Mouse (Mus musculus) layer of hippocampus, postnatal 14 days (tissue): ENCODE data around the gene Rps3. TPM values are rescaled to one million over a fixed set of nuclear protein-coding genes. Genes with fewer than 3 reads are reported as not detected.
A peak's percentile ranks its signal among the peaks of the same experiment; 100 is the strongest.

Experiments
- DNase-seq, 2 experiments: peaks; one replicate each; pipeline ENCODE4 v3.0.0; 2021 to 2022; ENCODE audit warnings: low spot score in 2 of 2, mixed read lengths in 1 of 2
- total RNA-seq, 2 experiments: library from RNA; stranded (reverse); gene quantifications; 2 replicates each; pipeline ENCODE4 v1.2.3; 2021

Rps3 gene
- total RNA-seq, 2 experiments from 2014 or later: 245 to 264 TPM

- no peak for DNase-seq
These were observed 37.7 kb downstream of the Rps3 start for GRCm38 (mm10) chr7:99445833-99446232.

DNA sequence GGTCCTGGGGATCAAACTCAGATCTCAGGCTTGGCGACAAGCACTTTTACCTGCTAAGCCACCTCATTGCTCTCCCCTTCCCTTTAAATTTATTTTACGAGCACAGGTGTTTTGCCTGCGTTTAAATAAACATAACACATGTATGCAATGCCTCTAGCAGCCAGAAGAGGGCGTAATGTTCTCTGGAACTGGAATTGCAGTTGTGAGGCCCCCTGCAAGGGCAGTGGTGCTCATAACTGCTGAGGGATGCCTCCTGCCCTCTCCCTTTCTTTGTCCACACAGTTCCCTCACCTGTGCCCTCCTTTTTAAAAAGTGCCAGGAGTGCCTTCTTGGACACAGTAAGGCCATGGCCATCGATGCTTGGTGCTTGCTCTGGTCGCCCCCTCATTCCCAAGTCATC, 39.5 kb downstream of the Rps3 start:
- DNase-seq: no peak

DNA sequence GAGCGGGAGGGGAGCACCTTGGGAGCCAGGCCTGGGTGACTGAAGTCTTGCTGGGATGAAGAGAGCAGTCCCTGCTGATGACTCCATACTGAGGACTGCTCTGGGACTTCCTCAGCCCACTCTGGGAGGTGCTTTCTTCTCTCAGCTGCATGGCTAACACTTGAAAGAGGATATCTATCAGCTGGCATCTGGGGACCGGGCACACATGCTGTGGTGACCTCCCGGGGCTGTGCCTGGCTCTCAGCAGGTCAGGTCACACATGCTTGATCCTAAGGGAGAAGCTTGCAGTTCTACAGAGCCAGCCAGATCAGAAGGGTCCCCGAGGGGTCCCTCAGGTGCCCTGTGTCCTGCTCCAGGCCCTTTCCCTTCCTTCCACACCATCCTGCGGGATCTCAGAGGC, 40.4 kb downstream of the Rps3 start:
- no peak for DNase-seq

DNA sequence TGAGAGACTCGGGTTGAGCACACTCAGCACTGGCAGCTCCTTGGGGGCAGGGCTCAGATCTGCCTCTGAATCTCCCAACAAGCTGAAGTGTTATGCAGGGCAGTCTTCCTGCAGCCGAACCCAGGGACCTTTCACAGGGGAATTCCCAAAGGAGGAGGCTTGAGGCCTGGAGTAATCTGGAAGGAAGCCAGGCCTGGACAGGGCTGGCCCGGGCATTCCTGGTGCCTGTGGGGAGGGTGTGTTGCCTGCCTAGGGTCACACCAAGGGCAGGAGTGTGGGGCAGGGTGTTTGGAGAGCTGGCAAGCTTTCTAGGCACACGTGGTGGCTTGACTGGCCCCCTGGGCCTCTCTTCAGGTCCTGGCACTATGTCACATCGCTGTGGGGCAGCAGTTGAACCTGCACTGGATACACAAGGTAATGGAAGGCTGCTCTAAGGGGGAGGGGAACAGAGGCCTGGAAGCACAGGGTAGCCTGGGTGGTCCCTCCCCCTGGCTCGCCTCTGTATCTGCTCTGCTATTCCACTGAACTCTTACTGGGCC, 41.9 kb downstream of the Rps3 start:
- no peak for DNase-seq

DNA sequence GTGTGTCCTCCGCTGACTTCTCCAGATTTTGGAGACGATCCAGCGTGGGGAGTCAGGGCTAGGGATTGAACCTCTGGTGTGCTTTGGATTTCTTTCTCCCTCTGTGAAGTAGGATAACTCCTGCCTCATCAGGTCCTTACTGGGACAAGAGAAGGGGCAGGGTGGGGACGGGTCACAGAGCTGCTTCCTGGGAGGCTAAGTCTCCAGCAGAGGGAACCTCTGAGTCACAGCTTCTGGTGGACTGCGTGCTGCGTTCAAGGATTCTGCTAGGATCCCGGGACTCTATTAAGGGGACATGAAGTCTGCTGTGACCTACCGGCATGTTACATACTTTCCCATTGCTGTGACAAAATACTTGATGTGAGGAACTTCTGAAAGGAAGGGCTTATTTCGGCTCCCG, 44.7 kb downstream of the Rps3 start:
- no peak for DNase-seq

- DNase-seq: no peak
These were observed 47.0 kb downstream of the Rps3 start for GRCm38 (mm10) chr7:99436530-99436929.

GRCm38 (mm10) chr7:99434672-99435250, 48.8 kb downstream of the Rps3 start:
- no peak for DNase-seq

DNA sequence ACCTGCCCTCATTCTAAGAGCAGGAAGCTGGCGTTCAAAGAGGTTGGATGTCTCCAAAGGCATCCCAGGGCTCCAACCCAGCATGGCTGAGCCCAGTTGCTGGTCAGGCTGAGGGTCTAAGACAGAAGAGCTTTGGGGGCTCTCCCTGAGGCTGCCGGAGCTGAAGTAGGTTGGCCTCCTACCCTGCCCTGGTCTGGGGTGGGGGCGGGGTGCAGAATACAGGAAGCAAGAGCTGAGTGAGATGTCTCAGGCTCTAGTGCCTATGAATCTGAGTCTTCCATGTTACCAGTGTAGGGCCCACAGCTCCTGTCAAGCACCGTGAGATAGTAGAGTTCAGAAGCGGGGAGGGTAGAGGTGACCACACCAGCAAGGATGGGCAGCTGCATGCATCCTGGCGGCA, 50.7 kb downstream of the Rps3 start:
- no peak for DNase-seq

DNA sequence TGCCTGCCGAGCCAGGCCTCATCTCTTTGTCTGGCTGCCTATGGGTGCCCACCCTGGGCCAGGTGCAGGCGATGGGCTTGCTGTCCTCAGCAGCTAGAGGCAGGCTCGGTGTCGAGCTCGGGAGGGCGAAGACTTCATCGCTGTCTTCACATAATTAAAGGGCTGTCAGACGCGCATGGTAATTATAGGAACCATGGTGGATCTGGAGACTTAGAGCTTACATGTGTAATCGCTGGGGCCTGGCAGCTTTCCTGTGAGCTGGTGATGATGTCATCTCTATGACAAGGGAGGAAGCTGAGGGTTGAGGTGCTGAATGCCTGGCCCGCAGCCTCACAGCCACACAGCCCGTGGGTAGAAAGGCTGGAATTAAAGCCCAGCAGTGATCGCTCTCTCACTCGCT, 51.3 kb downstream of the Rps3 start:
- DNase-seq: peak; percentile 40 to 49

DNA sequence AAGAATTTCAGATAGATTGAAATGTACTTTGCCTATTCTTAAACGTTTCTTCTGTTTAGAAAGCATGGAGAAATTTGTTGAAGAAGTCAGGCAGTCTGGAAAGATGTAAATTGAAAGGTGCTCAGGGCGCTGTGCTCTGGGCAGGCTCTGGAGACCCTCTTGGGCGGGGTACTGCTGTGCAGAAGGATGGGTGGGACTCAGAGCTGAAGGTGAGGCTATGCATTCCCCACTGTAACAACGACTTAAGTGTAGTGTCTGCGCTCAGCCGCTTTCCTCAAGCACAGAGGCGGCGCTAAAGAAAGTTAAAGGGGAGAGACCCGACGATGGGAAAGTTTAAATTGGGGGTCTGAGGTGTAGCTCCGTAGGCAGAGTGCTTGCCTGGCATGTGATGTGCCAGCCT, 53.3 kb downstream of the Rps3 start:
- DNase-seq: no peak

- peak; percentile 29 to 41 for DNase-seq
These were observed 53.8 kb downstream of the Rps3 start for GRCm38 (mm10) chr7:99429786-99430185.

GRCm38 (mm10) chr7:99428836-99429235, 54.7 kb downstream of the Rps3 start:
- DNase-seq: no peak

DNA sequence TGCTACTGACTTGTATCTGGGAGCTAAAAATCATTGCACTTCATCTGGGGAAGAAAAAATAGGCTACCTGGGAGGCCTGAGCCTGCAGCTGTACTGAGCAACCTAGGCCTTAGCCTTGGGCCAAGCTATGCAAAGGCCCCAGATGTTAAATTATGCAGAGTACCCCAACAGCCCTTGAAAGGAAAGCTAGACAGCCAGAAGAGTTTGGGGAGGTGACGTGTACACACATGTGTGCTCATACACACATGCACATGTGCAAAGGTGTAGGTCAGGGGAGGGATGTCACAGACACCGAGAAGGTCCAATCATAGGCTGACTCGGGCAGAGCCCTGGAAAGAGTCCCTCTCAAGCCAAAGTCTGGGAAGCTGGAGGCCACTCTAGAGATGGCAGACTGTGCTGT, 55.6 kb downstream of the Rps3 start:
- DNase-seq: no peak

Other genes starting within 250 kb of the Rps3 start
- gene Mogat2, start 245.1 kb downstream of the Rps3 start, total RNA-seq: not detected
- gene Map6, start 216.3 kb downstream of the Rps3 start, total RNA-seq: 100 to 1,000 TPM; 125 to 131 TPM
- gene Serpinh1, start 130.5 kb downstream of the Rps3 start, total RNA-seq: 10 to 100 TPM; 41.9 to 58.7 TPM
- gene Gdpd5, start 102.3 kb downstream of the Rps3 start, total RNA-seq: 10 to 100 TPM; 30.0 to 31.6 TPM
- 1 to 10 TPM; 4.4 to 4.9 TPM for gene Klhl35, start 17.7 kb downstream of the Rps3 start, total RNA-seq
- 100 to 1,000 TPM; 137 to 143 TPM for gene Arrb1, start 51.7 kb upstream of the Rps3 start, total RNA-seq
- gene Tpbgl, start 143.4 kb upstream of the Rps3 start, total RNA-seq: 1 to 10 TPM; 4.7 to 5.2 TPM
- 10 to 100 TPM; 17.6 to 18.0 TPM for gene Slco2b1, start 227.6 kb upstream of the Rps3 start, total RNA-seq
- not detected for gene Olfr520, start 246.5 kb upstream of the Rps3 start, total RNA-seq